Mouse (Mus musculus): ENCODE results near the gene Pck2.

GRCm38 (mm10) chr14:55497449-55497821, 42.6 kb upstream of the Pck2 start:
- TF ChIP-seq CTCF (IDR thresholded peaks at IDR 0.05; ENCODE audit: extremely low read depth, insufficient read length, insufficient replicate concordance, low read depth, low read length) (peak; percentile 99), POLR2A (IDR thresholded peaks at IDR 0.05; ENCODE audit: low read depth, low read length) (no peak)
